In genomic region chr11:54248940-54249717, GRCm38 (mm10) we compare ENCODE assay signal across 14 mouse cellular contexts. TPM values are rescaled to one million over a fixed set of nuclear protein-coding genes. Genes with fewer than 3 reads are reported as not detected.
DNase-seq lines count a peak whose midpoint lies in the region; ATAC-seq lines count a peak whose summit lies in the region.
"Had no signal": no experiment of that assay in that cellular context is flagged by ENCODE, and none has a peak within 500 bp of the region (broad histone marks: within the 10 kb centered on the region; RNA-seq: fewer than 3 reads in every experiment).

Gene Csf2, minus strand, starts transcription at chr11:54249667.

- H3K4me1 ChIP-seq in heart, embryonic 13.5 days, result peaks cover 22% of the 10 kb centered on the region
- peaks cover 19% of the 10 kb centered on the region for H3K4me1 ChIP-seq in heart, embryonic 12.5 days (replicated peaks)
- peaks cover 7% of the 10 kb centered on the region; the same call in 1 of the 2 replicates for H3K4me1 ChIP-seq in liver, embryonic 16.5 days (ENCODE audit: control insufficient read depth, low read depth, low read length)
- H3K4me1 ChIP-seq: midbrain, embryonic 10.5 days; neural tube, embryonic 12.5 days had no signal

- no peaks in the 10 kb centered on the region for H3K9me3 ChIP-seq in heart, embryonic 13.5 days
- H3K9me3 ChIP-seq in heart, embryonic 12.5 days (replicated peaks), result no peaks in the 10 kb centered on the region
- no peaks in the 10 kb centered on the region for H3K9me3 ChIP-seq in liver, embryonic 16.5 days (replicated peaks; ENCODE audit: control insufficient read depth, low read length)
- H3K9me3 ChIP-seq: midbrain, embryonic 10.5 days; neural tube, embryonic 12.5 days had no signal

- no peak for ATAC-seq in heart, embryonic 13.5 days (ENCODE audit: extremely low read depth, insufficient number of reproducible peaks, low FRiP score, low TSS enrichment)
- no peak for ATAC-seq in heart, embryonic 12.5 days (ENCODE audit: insufficient number of reproducible peaks, low FRiP score)
- ATAC-seq in common myeloid progenitor, adult 5-6 weeks (replicated peaks; ENCODE audit: low read depth, poor library complexity, severe bottlenecking), result peak; percentile 46
- peak; percentile 59; the same call in 1 of the 2 replicates for ATAC-seq in liver, embryonic 16.5 days (ENCODE audit: low read depth)

- peak; percentile 42 for DNase-seq in naive thymus-derived CD4-positive, alpha-beta T cell, adult 2 months (ENCODE audit: low read depth)
- no peak for DNase-seq in cerebellum, postnatal 10 days
- DNase-seq in adrenal gland, postnatal 25 days, result no peak
- DNase-seq in embryo, embryonic 10.5 days (ENCODE audit: low spot score), result no peak
- DNase-seq: B cell, adult 2 months; cerebellum, postnatal 25 days had no signal

- 41% methylated on average over 11 of the region's 11 CpGs for WGBS in heart, embryonic 13.5 days
- WGBS in heart, embryonic 12.5 days, result 51% methylated on average over 11 of the region's 11 CpGs
- WGBS in liver, embryonic 16.5 days (ENCODE audit: insufficient replicate concordance), result 19% methylated on average over 11 of the region's 11 CpGs

- H3K27me3 ChIP-seq in heart, embryonic 13.5 days (replicated peaks), result 0 out of 2 replicates have a peak, but pooled peaks cover 3% of the 10 kb centered on the region
- no peaks in the 10 kb centered on the region for H3K27me3 ChIP-seq in heart, embryonic 12.5 days (replicated peaks)
- no peaks in the 10 kb centered on the region for H3K27me3 ChIP-seq in liver, embryonic 16.5 days (ENCODE audit: control insufficient read depth, insufficient read depth, low read depth, low read length)
- H3K27me3 ChIP-seq: neural tube, embryonic 12.5 days had no signal

- H3K27ac ChIP-seq in heart, embryonic 13.5 days (replicated peaks), result no peak within 1 kb of the TSS
- no peak within 1 kb of the TSS for H3K27ac ChIP-seq in heart, embryonic 12.5 days (ENCODE audit: poor library complexity, severe bottlenecking)
- no peak within 1 kb of the TSS for H3K27ac ChIP-seq in liver, embryonic 16.5 days (ENCODE audit: low read length)
- H3K27ac ChIP-seq: midbrain, embryonic 10.5 days; neural tube, embryonic 12.5 days had no signal

- H3K36me3 ChIP-seq in heart, embryonic 13.5 days, result no peaks in the 10 kb centered on the region
- no peaks in the 10 kb centered on the region for H3K36me3 ChIP-seq in heart, embryonic 12.5 days
- H3K36me3 ChIP-seq in liver, embryonic 16.5 days (ENCODE audit: control insufficient read depth, insufficient read depth), result no peaks in the 10 kb centered on the region
- H3K36me3 ChIP-seq: midbrain, embryonic 10.5 days; neural tube, embryonic 12.5 days had no signal

- H3K4me2 ChIP-seq in heart, embryonic 13.5 days, result peak within 1 kb of the TSS; percentile 11; the same call in 1 of the 2 replicates
- H3K4me2 ChIP-seq in heart, embryonic 12.5 days, result no peak within 1 kb of the TSS
- H3K4me2 ChIP-seq in liver, embryonic 16.5 days (ENCODE audit: low read depth, low read length), result no peak within 1 kb of the TSS
- H3K4me2 ChIP-seq: neural tube, embryonic 12.5 days had no signal

- H3K9ac ChIP-seq in heart, embryonic 13.5 days, result no peak within 1 kb of the TSS
- H3K9ac ChIP-seq in heart, embryonic 12.5 days, result no peak within 1 kb of the TSS
- H3K9ac ChIP-seq in liver, embryonic 16.5 days (ENCODE audit: low read depth, low read length), result no peak within 1 kb of the TSS
- H3K9ac ChIP-seq: neural tube, embryonic 12.5 days had no signal

- no peak within 1 kb of the TSS for H3K4me3 ChIP-seq in heart, embryonic 13.5 days
- no peak within 1 kb of the TSS for H3K4me3 ChIP-seq in heart, embryonic 12.5 days
- H3K4me3 ChIP-seq in liver, embryonic 16.5 days (ENCODE audit: low read depth, low read length), result no peak within 1 kb of the TSS
- H3K4me3 ChIP-seq: midbrain, embryonic 10.5 days; neural tube, embryonic 12.5 days had no signal

RNA-seq across cellular contexts. Expression of gene Csf2, which starts in this region (rescaled TPM):
- not detected in 2 replicates for polyA plus RNA-seq in heart, embryonic 13.5 days (2015; fragmentation: Nextera tagmentation; extraction: Ambion mirVana)
- not detected in 2 replicates for polyA plus RNA-seq in heart, embryonic 12.5 days (2016; fragmentation: Nextera tagmentation; extraction: Ambion mirVana)
- not detected in 2 replicates for total RNA-seq in common myeloid progenitor, adult 5-6 weeks (2017)
- not detected in 2 replicates for polyA plus RNA-seq in liver, embryonic 16.5 days (2015; fragmentation: Nextera tagmentation; extraction: Ambion mirVana)
- not detected in 2 replicates for total RNA-seq in adrenal gland, postnatal 25 days (2021)
- total RNA-seq: left cerebral cortex, postnatal 36 days had no signal
- polyA plus RNA-seq: midbrain, embryonic 10.5 days; neural tube, embryonic 12.5 days; stomach, embryonic 14.5 days had no signal

Comparison
In these comparisons a context has a peak if more than half of its experiments do, and no peak if none do; other contexts are left out.
1. Peak in ATAC-seq in common myeloid progenitor, adult 5-6 weeks; RNA of the gene not detected or under 1 TPM.
2. Peak in ATAC-seq in liver, embryonic 16.5 days; RNA of the gene not detected or under 1 TPM.